Mouse (Mus musculus): ENCODE results near the gene Nr1h5. TPM values are rescaled to one million over a fixed set of nuclear protein-coding genes. Genes with fewer than 3 reads are reported as not detected.

Nr1h5 gene
- 0.07 and 0.12 TPM in 2 replicates for polyA plus RNA-seq (2015; fragmentation: Nextera tagmentation; extraction: Ambion mirVana)

GRCm38 (mm10) chr3:102964033-102964432 is at the start of gene Nr1h5:
Nr1h5 (minus strand) TSS chr3:102964133.
- Histone ChIP-seq H3K9ac (replicated peaks; ENCODE audit: low read length) (no peak within 1 kb of the TSS), H3K4me1 (ENCODE audit: insufficient read depth, low read length) (no peaks in the 10 kb centered on the region), H3K9me3 (ENCODE audit: low read length) (no peaks in the 10 kb centered on the region), H3K4me3 (ENCODE audit: low read length) (no peak within 1 kb of the TSS), H3K27ac (ENCODE audit: low read length) (no peak within 1 kb of the TSS), H3K36me3 (ENCODE audit: insufficient read depth, low read length) (no peaks in the 10 kb centered on the region), H3K4me2 (replicated peaks; ENCODE audit: low read depth, low read length) (no peak within 1 kb of the TSS), H3K27me3 (ENCODE audit: insufficient read depth, low read length) (no peaks in the 10 kb centered on the region)
- no peak for ATAC-seq (ENCODE audit: low FRiP score, low TSS enrichment)
- WGBS: 29% methylated on average over 3 of the region's 3 CpGs

GRCm38 (mm10) chr3:103001595-103001994 is 37.7 kb upstream of the Nr1h5 start:
- Histone ChIP-seq H3K9me3 (ENCODE audit: low read length) (peaks cover 2% of the 10 kb centered on the region; the same call in 1 of the 2 replicates), H3K4me1 (ENCODE audit: insufficient read depth, low read length) (peaks cover 11% of the 10 kb centered on the region), H3K27ac (ENCODE audit: low read length) (no peak overlapping the region), H3K36me3 (ENCODE audit: insufficient read depth, low read length) (peaks cover 43% of the 10 kb centered on the region), H3K27me3 (ENCODE audit: insufficient read depth, low read length) (no peaks in the 10 kb centered on the region), H3K4me2 (replicated peaks; ENCODE audit: low read depth, low read length) (no peak overlapping the region), H3K4me3 (ENCODE audit: low read length) (no peak overlapping the region), H3K9ac (replicated peaks; ENCODE audit: low read length) (no peak overlapping the region)
- ATAC-seq (ENCODE audit: low FRiP score, low TSS enrichment): no peak
- 87% methylated on average over 7 of the region's 7 CpGs for WGBS

- Histone ChIP-seq H3K27ac (ENCODE audit: low read length) (no peak overlapping the region), H3K4me1 (ENCODE audit: insufficient read depth, low read length) (peaks cover 21% of the 10 kb centered on the region), H3K9me3 (ENCODE audit: low read length) (peaks cover 2% of the 10 kb centered on the region; the same call in 1 of the 2 replicates), H3K4me3 (ENCODE audit: low read length) (no peak overlapping the region), H3K36me3 (ENCODE audit: insufficient read depth, low read length) (peaks cover 37% of the 10 kb centered on the region), H3K27me3 (ENCODE audit: insufficient read depth, low read length) (no peaks in the 10 kb centered on the region), H3K4me2 (replicated peaks; ENCODE audit: low read depth, low read length) (no peak overlapping the region), H3K9ac (replicated peaks; ENCODE audit: low read length) (no peak overlapping the region)
- 33% methylated on average over 3 of the region's 3 CpGs for WGBS
- ATAC-seq (ENCODE audit: low FRiP score, low TSS enrichment): no peak
Observed at GRCm38 (mm10) chr3:102997591-102997990, 33.7 kb upstream of the Nr1h5 start.

- H3K9me3 ChIP-seq (ENCODE audit: low read length): peaks cover 2% of the 10 kb centered on the region; the same call in 1 of the 2 replicates
- ATAC-seq (ENCODE audit: low FRiP score, low TSS enrichment): no peak
- H3K9ac ChIP-seq (replicated peaks; ENCODE audit: low read length): no peak overlapping the region
- H3K36me3 ChIP-seq (ENCODE audit: insufficient read depth, low read length): peaks cover 32% of the 10 kb centered on the region
- H3K4me3 ChIP-seq (ENCODE audit: low read length): no peak overlapping the region
- no peaks in the 10 kb centered on the region for H3K27me3 ChIP-seq (ENCODE audit: insufficient read depth, low read length)
- WGBS: 71% methylated on average over 10 of the region's 10 CpGs
- peaks cover 21% of the 10 kb centered on the region for H3K4me1 ChIP-seq (ENCODE audit: insufficient read depth, low read length)
- H3K4me2 ChIP-seq (replicated peaks; ENCODE audit: low read depth, low read length): no peak overlapping the region
- H3K27ac ChIP-seq (ENCODE audit: low read length): peak overlapping the region; percentile 14; the same call in 1 of the 2 replicates
Observed at GRCm38 (mm10) chr3:102997036-102997435, 33.1 kb upstream of the Nr1h5 start.

GRCm38 (mm10) chr3:102995605-102996321 is 31.8 kb upstream of the Nr1h5 start, which contains the start of gene Sike1:
Sike1 (plus strand) TSS chr3:102995708.
- Histone ChIP-seq H3K36me3 (ENCODE audit: insufficient read depth, low read length) (peaks cover 23% of the 10 kb centered on the region), H3K9ac (replicated peaks; ENCODE audit: low read length) (peak within 1 kb of the TSS; percentile 91), H3K27me3 (ENCODE audit: insufficient read depth, low read length) (no peaks in the 10 kb centered on the region), H3K4me2 (replicated peaks; ENCODE audit: low read depth, low read length) (peak within 1 kb of the TSS; percentile 72), H3K27ac (ENCODE audit: low read length) (peak within 1 kb of the TSS; percentile 96), H3K9me3 (ENCODE audit: low read length) (peaks cover 2% of the 10 kb centered on the region; the same call in 1 of the 2 replicates), H3K4me1 (ENCODE audit: insufficient read depth, low read length) (peaks cover 21% of the 10 kb centered on the region), H3K4me3 (ENCODE audit: low read length) (peak within 1 kb of the TSS; percentile 81)
- under 1% methylated on average over 59 of the region's 60 CpGs for WGBS
- ATAC-seq (ENCODE audit: low FRiP score, low TSS enrichment): peak; percentile 98

GRCm38 (mm10) chr3:102995233-102995604 is 31.3 kb upstream of the Nr1h5 start:
- peaks cover 21% of the 10 kb centered on the region for H3K4me1 ChIP-seq (ENCODE audit: insufficient read depth, low read length)
- no peak for ATAC-seq (ENCODE audit: low FRiP score, low TSS enrichment)
- no peaks in the 10 kb centered on the region for H3K27me3 ChIP-seq (ENCODE audit: insufficient read depth, low read length)
- peak overlapping the region; percentile 72 for H3K4me2 ChIP-seq (replicated peaks; ENCODE audit: low read depth, low read length)
- H3K4me3 ChIP-seq (ENCODE audit: low read length): peak overlapping the region; percentile 81
- peaks cover under 1% of the 10 kb centered on the region; the same call in 1 of the 2 replicates for H3K9me3 ChIP-seq (ENCODE audit: low read length)
- 48% methylated on average over 7 of the region's 7 CpGs for WGBS
- H3K36me3 ChIP-seq (ENCODE audit: insufficient read depth, low read length): peaks cover 18% of the 10 kb centered on the region
- peak overlapping the region; percentile 91 for H3K9ac ChIP-seq (replicated peaks; ENCODE audit: low read length)
- H3K27ac ChIP-seq (ENCODE audit: low read length): peak overlapping the region; percentile 96

- H3K9ac ChIP-seq (replicated peaks; ENCODE audit: low read length): no peak overlapping the region
- ATAC-seq (ENCODE audit: low FRiP score, low TSS enrichment): no peak
- 38% methylated on average over 3 of the region's 3 CpGs for WGBS
- no peak overlapping the region for H3K27ac ChIP-seq (ENCODE audit: low read length)
- no peak overlapping the region for H3K4me3 ChIP-seq (ENCODE audit: low read length)
- no peaks in the 10 kb centered on the region for H3K9me3 ChIP-seq (ENCODE audit: low read length)
- peaks cover 21% of the 10 kb centered on the region for H3K4me1 ChIP-seq (ENCODE audit: insufficient read depth, low read length)
- no peaks in the 10 kb centered on the region for H3K27me3 ChIP-seq (ENCODE audit: insufficient read depth, low read length)
- H3K4me2 ChIP-seq (replicated peaks; ENCODE audit: low read depth, low read length): no peak overlapping the region
- H3K36me3 ChIP-seq (ENCODE audit: insufficient read depth, low read length): no peaks in the 10 kb centered on the region
Observed at GRCm38 (mm10) chr3:102992936-102993335, 29.0 kb upstream of the Nr1h5 start.

- Histone ChIP-seq H3K36me3 (ENCODE audit: insufficient read depth, low read length) (no peaks in the 10 kb centered on the region), H3K4me3 (ENCODE audit: low read length) (no peak overlapping the region), H3K27me3 (ENCODE audit: insufficient read depth, low read length) (no peaks in the 10 kb centered on the region), H3K27ac (ENCODE audit: low read length) (no peak overlapping the region), H3K9me3 (ENCODE audit: low read length) (no peaks in the 10 kb centered on the region), H3K9ac (replicated peaks; ENCODE audit: low read length) (no peak overlapping the region), H3K4me2 (replicated peaks; ENCODE audit: low read depth, low read length) (no peak overlapping the region), H3K4me1 (ENCODE audit: insufficient read depth, low read length) (peaks cover 5% of the 10 kb centered on the region)
- WGBS: 70% methylated on average over 8 of the region's 8 CpGs
- no peak for ATAC-seq (ENCODE audit: low FRiP score, low TSS enrichment)
Observed at GRCm38 (mm10) chr3:102991041-102991440, 27.1 kb upstream of the Nr1h5 start.

GRCm38 (mm10) chr3:102980349-102980736 is 16.4 kb upstream of the Nr1h5 start:
- H3K4me3 ChIP-seq (ENCODE audit: low read length): no peak overlapping the region
- 67% methylated on average over 3 of the region's 3 CpGs for WGBS
- no peak overlapping the region for H3K27ac ChIP-seq (ENCODE audit: low read length)
- H3K9me3 ChIP-seq (ENCODE audit: low read length): no peaks in the 10 kb centered on the region
- no peak overlapping the region for H3K9ac ChIP-seq (replicated peaks; ENCODE audit: low read length)
- no peak for ATAC-seq (ENCODE audit: low FRiP score, low TSS enrichment)
- H3K36me3 ChIP-seq (ENCODE audit: insufficient read depth, low read length): no peaks in the 10 kb centered on the region
- no peak overlapping the region for H3K4me2 ChIP-seq (replicated peaks; ENCODE audit: low read depth, low read length)
- H3K4me1 ChIP-seq (ENCODE audit: insufficient read depth, low read length): no peaks in the 10 kb centered on the region
- no peaks in the 10 kb centered on the region for H3K27me3 ChIP-seq (ENCODE audit: insufficient read depth, low read length)

All from kidney, embryonic 16.5 days (tissue).